Mouse (Mus musculus) limb, embryonic 10.5 days (tissue): ENCODE measurements around the gene Dnaic1. TPM values are rescaled to one million over a fixed set of nuclear protein-coding genes. Genes with fewer than 3 reads are reported as not detected.

Experiments
- DNase-seq: peaks from one replicate; pipeline ENCODE4 v3.0.0-alpha.2; 2017; ENCODE audit warnings: low spot score
- H3K27ac ChIP-seq: fragments of 300-500 bp; sonication (generic); 2 replicates; pipeline ENCODE4 v1.5.1; 2016; ENCODE audit warnings: mild to moderate bottlenecking
- H3K27me3 ChIP-seq: fragments of 300-500 bp; sonication (generic); 2 replicates; pipeline ENCODE4 v1.6.1; 2016; ENCODE audit warnings: low read depth, mild to moderate bottlenecking; ENCODE audit not compliant: poor library complexity, severe bottlenecking
- H3K36me3 ChIP-seq: fragments of 300-500 bp; sonication (generic); 2 replicates; pipeline ENCODE4 v1.6.1; 2016; ENCODE audit warnings: mild to moderate bottlenecking, moderate library complexity
- H3K4me1 ChIP-seq: fragments of 300-500 bp; sonication (generic); 2 replicates; pipeline ENCODE4 v1.6.1; 2016
- H3K4me3 ChIP-seq: fragments of 300-500 bp; sonication (generic); 2 replicates; pipeline ENCODE4 v1.5.1; 2016; ENCODE audit warnings: mild to moderate bottlenecking, moderate library complexity
- H3K9me3 ChIP-seq: fragments of 300-500 bp; sonication (generic); replicated peaks from 2 replicates; pipeline ENCODE4 v1.6.1; 2016; ENCODE audit warnings: mild to moderate bottlenecking
- WGBS: fragments of 180-500 bp; shearing (Covaris S2); methylation state at CpG from one replicate; pipeline ENCODE4 v1.1.7; 2016; 5-methylcytosine and 5-hydroxymethylcytosine counted together
- polyA plus RNA-seq: library from polyadenylated mRNA; unstranded; fragments of >200 nt; fragmentation: Nextera tagmentation; extraction: Ambion mirVana; gene quantifications from 2 replicates; pipeline ENCODE4 v1.2.1, GENCODE M21; 2016

The Dnaic1 gene
- polyA plus RNA-seq, 1 experiment from 2014 or later = 0.93 TPM

DNA sequence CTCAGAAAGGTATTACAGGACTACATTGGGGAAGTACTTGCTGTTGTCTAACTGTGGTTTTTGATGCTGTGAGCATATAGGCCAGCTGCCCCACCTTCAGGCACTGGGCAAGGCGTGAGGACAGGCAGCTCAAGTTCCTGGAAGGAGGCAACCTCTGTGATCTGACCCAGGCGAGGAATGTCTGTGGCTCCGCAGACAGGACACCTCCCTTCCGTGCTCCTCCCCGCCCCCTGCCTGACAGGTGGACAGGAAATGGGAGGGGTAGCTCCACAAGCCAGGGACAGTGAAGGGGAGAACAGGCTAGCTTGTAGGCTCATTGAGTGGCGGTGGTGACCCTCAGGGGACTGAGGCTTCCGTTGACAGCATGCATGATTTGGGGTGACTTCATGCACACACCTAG lies 95.0 kb downstream of the Dnaic1 start:
- H3K4me3 ChIP-seq = no peak overlapping the region
- no peak for DNase-seq
- peak overlapping the region; percentile 67; the same call in 1 of the 2 replicates for H3K27ac ChIP-seq
- peaks cover 10% of the 10 kb centered on the region; the same call in 1 of the 2 replicates for H3K36me3 ChIP-seq
- 9% methylated on average over 7 of the region's 7 CpGs for WGBS
- H3K9me3 ChIP-seq = no peaks in the 10 kb centered on the region
- peaks cover 72% of the 10 kb centered on the region for H3K4me1 ChIP-seq
- H3K27me3 ChIP-seq = peaks cover 97% of the 10 kb centered on the region

DNA sequence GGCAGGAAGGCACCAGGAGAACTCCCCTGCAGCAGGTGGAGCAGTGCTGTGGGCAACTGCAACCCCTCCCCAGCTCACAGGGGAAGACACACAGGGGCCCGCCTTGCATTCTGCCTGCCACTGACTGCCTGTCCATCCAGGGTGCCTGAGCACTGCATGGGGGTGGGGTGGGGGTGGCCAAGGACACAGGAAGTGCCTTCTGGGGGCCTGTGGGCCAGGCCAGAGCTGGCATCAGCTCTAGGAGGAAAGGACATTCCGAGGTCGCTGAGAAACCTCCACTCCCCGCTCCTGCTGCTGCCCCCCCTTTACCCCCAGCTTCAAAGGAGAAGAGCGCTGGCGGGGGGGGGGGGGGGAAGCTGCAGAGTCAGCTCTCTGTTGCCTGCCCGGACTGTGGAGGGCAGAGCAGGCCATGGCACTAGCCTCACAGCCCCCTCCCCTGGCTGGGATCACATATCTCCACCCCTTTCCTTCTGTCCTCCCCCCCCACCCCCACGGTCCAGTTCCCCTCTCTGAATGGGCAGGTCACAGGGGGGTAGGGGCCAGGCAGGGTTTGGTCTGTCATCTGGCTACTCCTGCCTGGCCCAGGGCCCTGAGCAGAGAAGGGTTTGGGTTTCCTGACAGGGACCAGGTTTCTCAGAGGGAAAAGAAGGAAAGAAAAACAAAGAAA lies 95.6 kb downstream of the Dnaic1 start:
- 5% methylated on average over 7 of the region's 8 CpGs for WGBS
- H3K27ac ChIP-seq = peak overlapping the region; percentile 67
- peaks cover 10% of the 10 kb centered on the region; the same call in 1 of the 2 replicates for H3K36me3 ChIP-seq
- peak overlapping the region; percentile 26; the same call in 1 of the 2 replicates for H3K4me3 ChIP-seq
- H3K4me1 ChIP-seq = peaks cover 69% of the 10 kb centered on the region
- H3K27me3 ChIP-seq = peaks cover 98% of the 10 kb centered on the region
- no peaks in the 10 kb centered on the region for H3K9me3 ChIP-seq
- no peak for DNase-seq

DNA sequence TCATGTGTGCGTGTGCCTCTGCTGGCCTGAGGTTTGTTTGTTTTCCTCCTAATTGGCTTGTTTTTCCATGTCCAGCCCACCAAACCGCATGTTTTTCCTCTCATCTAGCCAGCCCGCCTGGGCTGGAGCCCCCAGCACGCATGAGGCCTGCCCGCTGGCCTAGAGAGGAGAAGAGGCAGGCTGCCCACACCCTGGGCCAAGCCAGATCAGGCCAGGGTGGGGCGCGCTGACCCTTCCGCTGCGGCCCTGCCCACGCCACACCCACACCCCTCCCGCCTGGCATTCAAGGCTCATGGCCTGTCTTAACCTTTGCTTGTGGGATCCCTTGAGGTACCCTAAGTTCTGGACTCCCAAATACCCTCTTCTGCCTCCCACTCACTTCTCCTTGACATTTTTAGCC lies 97.1 kb downstream of the Dnaic1 start:
- 86% methylated on average over 11 of the region's 11 CpGs for WGBS
- peaks cover 18% of the 10 kb centered on the region for H3K36me3 ChIP-seq
- DNase-seq = no peak
- no peaks in the 10 kb centered on the region for H3K9me3 ChIP-seq
- H3K4me1 ChIP-seq = peaks cover 65% of the 10 kb centered on the region
- 0 out of 2 replicates have a peak overlapping the region, but pooled peaks have one; percentile 19 for H3K27ac ChIP-seq
- H3K4me3 ChIP-seq = no peak overlapping the region
- peaks cover 100% of the 10 kb centered on the region for H3K27me3 ChIP-seq

DNA sequence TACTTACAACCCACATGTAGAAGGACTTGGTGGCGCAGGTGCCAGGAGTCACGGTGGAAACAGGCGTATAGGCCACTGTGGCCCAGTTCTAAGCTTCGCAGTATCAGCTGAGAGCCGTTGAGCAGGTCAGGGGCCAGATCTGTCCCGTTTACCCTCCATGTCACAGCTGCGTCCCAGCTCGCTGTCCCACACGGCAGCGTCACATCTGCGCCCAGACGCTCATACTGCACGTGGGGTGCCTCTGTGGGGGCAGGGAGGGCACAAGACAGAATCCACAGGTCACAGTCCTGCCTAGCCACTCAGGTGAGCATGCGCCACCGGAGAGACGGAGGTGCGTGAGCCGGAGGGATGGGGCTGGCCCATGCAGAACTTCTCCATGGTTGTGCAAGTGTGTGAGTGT lies 101.3 kb downstream of the Dnaic1 start:
- Histone ChIP-seq H3K27me3 (peaks cover 100% of the 10 kb centered on the region), H3K9me3 (no peaks in the 10 kb centered on the region), H3K27ac (no peak overlapping the region), H3K36me3 (peaks cover 22% of the 10 kb centered on the region), H3K4me3 (no peak overlapping the region), H3K4me1 (peaks cover 43% of the 10 kb centered on the region)
- 84% methylated on average over 18 of the region's 18 CpGs for WGBS
- DNase-seq = no peak

DNA sequence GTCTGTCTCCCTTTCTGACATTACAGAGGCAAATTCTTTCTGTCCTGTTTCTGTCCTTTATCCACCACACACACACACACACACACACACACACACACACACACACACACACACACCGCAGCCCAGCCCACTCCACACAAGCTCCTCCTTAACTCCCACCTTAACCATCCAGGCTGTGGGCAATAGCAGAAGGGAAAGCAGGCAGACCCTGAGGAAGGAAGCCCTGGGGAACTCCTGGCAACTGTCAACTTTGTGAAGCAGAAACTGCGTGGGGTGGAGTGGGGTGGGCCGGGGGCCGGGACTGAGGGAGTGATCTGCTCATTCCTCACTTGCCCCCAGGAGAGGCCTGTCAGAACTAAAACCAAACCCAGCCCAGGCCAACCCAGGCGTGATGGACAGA lies 101.9 kb downstream of the Dnaic1 start:
- peaks cover 22% of the 10 kb centered on the region for H3K36me3 ChIP-seq
- H3K27ac ChIP-seq = no peak overlapping the region
- no peak for DNase-seq
- H3K9me3 ChIP-seq = no peaks in the 10 kb centered on the region
- peaks cover 100% of the 10 kb centered on the region for H3K27me3 ChIP-seq
- no peak overlapping the region for H3K4me3 ChIP-seq
- WGBS = 34% methylated on average over 5 of the region's 5 CpGs
- H3K4me1 ChIP-seq = peaks cover 43% of the 10 kb centered on the region

DNA sequence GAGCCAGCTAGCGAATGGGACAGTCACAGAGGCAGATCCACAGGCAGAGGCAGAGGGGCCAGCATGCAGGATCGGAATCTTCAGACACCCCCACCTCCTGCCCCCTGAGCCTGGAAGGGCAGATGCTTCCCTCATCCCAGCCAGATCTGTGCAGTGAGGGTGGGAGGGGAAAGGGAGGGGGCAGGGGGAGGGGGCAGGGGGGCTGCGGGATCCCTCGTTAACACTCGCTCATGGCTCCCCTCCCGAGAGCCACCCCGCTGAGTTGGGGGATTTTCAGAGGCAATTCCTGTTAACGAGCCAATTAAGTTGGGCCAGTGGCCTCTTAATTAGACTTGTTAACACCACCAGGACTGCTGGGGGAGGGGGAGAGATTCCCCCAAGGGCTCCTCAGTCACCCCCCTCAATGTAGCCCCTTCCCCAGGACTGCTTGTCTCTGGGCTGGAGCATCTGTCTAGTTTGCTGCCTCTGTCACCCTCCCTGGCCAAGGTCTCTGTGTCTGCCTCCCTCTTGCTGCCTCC lies 102.4 kb downstream of the Dnaic1 start:
- DNase-seq = peak; percentile 66
- under 1% methylated on average over 8 of the region's 8 CpGs for WGBS
- Histone ChIP-seq H3K36me3 (peaks cover 21% of the 10 kb centered on the region), H3K27me3 (peaks cover 100% of the 10 kb centered on the region), H3K9me3 (no peaks in the 10 kb centered on the region), H3K4me3 (0 out of 2 replicates have a peak overlapping the region, but pooled peaks have one; percentile 13), H3K4me1 (peaks cover 44% of the 10 kb centered on the region), H3K27ac (no peak overlapping the region)

DNA sequence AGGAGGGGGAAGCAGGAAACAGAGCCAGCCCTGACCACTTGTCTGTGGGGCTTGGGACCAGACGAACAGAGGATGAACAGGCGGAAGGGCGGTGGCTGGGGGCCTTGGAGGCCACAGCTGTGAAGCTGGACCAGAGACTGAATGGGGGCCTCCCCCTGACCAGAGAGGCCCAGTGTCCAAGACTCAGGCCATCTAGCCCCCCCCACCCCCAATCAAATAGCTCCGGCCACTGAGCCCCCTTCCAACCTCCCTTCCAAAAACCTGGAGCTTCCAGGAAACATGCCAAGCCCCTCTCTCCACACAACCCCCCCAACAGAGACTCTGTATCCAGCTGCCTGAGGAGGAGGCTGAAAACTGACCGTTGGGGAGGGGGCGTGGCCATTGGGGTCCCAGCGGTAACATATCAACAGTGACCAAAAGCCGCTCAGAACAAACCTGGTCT lies 103.0 kb downstream of the Dnaic1 start:
- 0 out of 2 replicates have a peak overlapping the region, but pooled peaks have one; percentile 13 for H3K4me3 ChIP-seq
- no peak overlapping the region for H3K27ac ChIP-seq
- H3K9me3 ChIP-seq = no peaks in the 10 kb centered on the region
- H3K36me3 ChIP-seq = peaks cover 22% of the 10 kb centered on the region
- H3K4me1 ChIP-seq = peaks cover 49% of the 10 kb centered on the region
- H3K27me3 ChIP-seq = peaks cover 100% of the 10 kb centered on the region
- DNase-seq = no peak
- 27% methylated on average over 8 of the region's 8 CpGs for WGBS

DNA sequence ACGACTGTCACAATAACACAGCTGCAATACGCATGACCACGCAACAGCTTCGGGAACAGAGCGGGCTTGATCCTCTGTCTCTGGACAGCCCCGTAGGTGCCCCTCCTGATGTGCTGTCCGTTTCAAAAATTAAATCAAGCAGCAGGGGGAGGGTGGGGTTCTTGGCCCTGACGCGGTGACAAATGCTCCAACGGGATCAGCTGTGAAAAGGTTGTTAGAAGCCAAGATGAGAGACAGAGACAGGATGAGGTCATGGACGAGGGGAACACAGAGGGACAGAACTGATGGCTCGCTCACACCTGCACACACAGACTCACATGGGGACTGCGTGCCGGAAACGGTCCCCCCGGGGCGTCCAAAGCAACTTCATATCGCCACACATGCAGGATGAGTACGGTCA lies 103.6 kb downstream of the Dnaic1 start:
- no peak overlapping the region for H3K4me3 ChIP-seq
- peaks cover 22% of the 10 kb centered on the region for H3K36me3 ChIP-seq
- peaks cover 52% of the 10 kb centered on the region for H3K4me1 ChIP-seq
- WGBS = 74% methylated on average over 19 of the region's 19 CpGs
- H3K9me3 ChIP-seq = no peaks in the 10 kb centered on the region
- DNase-seq = no peak
- H3K27me3 ChIP-seq = peaks cover 100% of the 10 kb centered on the region
- no peak overlapping the region for H3K27ac ChIP-seq

DNA sequence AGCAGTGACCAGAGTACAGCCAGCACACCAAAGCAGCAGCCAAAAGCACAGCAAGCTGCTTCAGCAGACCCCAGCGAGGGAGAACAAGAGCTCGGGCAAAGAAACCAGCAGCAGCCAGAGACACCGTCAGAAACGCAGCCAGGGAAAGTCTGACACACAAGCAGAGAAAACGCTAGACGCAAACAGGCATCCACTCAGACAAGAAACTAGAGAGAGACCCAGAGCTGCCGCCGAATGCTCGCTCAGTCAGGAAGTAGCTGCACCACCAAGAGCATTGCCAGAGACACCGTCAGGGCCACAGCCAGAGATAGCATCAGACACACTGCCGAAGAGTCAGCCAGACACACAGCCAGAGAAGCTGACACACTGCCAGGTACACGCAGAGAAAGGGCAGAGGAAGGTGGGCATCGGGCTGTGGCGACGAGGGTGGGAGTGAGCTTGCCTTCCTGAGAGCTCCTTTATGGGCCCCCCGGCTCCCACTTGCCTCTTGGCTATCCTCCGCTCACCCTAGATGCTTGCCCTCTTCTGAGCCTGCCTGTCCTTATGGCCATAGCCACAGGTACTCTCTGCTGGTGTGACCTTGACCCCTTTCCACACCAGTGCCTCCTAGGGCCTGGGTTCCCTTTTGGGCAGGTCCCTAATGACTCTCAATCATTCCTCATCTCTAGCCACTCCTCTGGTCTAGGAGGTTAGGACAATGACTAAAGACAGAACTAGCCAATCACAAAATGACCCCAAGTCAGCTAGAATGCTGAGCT lies 106.9 kb downstream of the Dnaic1 start:
- no peak for DNase-seq

DNA sequence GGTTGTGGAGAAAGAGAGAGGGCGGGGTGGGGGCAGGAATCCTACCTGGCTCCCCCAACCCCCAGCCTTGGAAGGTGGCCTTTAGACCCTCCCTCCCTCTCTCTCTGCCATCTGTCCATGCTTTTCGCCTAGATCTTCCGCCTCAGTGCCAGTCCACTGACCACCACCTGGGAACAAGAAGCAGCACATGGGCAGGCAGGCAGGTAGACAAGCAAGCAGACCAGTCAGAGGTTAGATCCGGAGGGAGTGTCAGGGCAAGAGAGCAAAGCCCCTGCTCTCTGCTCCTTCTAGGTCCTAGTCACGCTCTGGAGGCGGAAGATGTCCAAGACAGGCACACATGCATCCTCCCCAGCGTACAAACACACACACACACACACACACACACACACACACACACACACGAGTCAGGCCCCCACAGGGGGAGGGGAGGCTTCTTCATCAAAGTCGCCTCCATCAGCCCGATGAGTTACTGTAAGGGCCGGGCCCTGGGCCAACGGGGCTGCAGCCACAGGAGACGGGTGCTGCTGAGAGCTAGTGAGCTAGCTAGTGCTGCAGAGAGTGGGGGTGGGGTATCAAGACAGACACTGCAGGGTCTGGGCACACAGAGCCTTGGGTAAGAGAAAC lies 107.5 kb downstream of the Dnaic1 start:
- Histone ChIP-seq H3K4me1 (peaks cover 58% of the 10 kb centered on the region), H3K9me3 (no peaks in the 10 kb centered on the region), H3K36me3 (peaks cover 8% of the 10 kb centered on the region; the same call in 1 of the 2 replicates), H3K4me3 (no peak overlapping the region), H3K27me3 (peaks cover 99% of the 10 kb centered on the region), H3K27ac (peak overlapping the region; percentile 34)
- no peak for DNase-seq
- 48% methylated on average over 13 of the region's 13 CpGs for WGBS

More for the DNA sequence above, 106.9 kb downstream of the Dnaic1 start:
- H3K4me3 ChIP-seq = no peak overlapping the region
- 68% methylated on average over 17 of the region's 17 CpGs for WGBS
- peaks cover 8% of the 10 kb centered on the region; the same call in 1 of the 2 replicates for H3K36me3 ChIP-seq
- H3K27ac ChIP-seq = no peak overlapping the region
- peaks cover 61% of the 10 kb centered on the region for H3K4me1 ChIP-seq
- H3K27me3 ChIP-seq = peaks cover 100% of the 10 kb centered on the region
- H3K9me3 ChIP-seq = no peaks in the 10 kb centered on the region

DNA sequence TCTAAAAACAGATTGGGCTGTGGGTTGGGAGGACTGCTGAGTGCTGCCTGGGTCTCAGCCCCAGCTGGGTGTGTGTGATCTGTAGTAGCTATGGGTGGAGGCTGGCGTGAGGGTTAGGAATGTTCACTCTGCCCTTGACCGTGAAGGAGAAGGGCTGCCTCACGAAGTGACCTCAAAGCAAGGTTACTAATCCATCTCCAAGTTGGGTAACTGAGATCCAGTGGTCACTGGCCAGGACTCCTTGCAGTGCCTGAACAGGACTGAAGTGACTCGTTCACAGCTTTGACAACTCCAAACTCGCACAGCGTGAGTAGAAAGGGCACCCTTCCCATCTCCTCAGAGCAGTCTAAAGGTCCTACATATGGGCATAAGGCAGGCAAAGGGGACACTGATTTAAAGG lies 109.3 kb downstream of the Dnaic1 start:
- no peak for DNase-seq
- H3K4me1 ChIP-seq = peaks cover 52% of the 10 kb centered on the region
- peaks cover 8% of the 10 kb centered on the region; the same call in 1 of the 2 replicates for H3K36me3 ChIP-seq
- H3K27ac ChIP-seq = no peak overlapping the region
- 82% methylated on average over 6 of the region's 6 CpGs for WGBS
- H3K4me3 ChIP-seq = no peak overlapping the region
- H3K9me3 ChIP-seq = no peaks in the 10 kb centered on the region
- peaks cover 92% of the 10 kb centered on the region for H3K27me3 ChIP-seq

DNA sequence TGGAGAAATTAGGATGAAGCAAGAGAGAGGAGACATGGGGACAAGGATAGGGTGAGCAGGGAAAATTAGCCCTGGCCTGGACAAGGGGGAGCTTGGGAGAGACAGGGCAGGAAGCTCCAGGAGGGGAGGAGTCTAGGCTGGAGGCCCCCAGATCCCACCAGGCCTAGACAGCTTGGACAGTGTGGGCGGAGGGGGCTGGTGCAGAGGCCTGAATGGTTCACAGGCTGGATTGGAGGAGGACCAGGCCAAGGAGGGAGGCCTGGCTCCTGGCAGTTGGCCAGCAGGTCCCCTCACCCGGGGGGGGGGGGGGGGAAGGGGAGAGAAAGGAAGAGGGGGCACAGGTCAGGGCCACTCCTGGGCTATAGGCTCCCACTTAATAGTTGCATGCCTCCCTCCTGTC lies 109.7 kb downstream of the Dnaic1 start:
- 67% methylated on average over 1 of the region's 2 CpGs for WGBS
- Histone ChIP-seq H3K4me3 (no peak overlapping the region), H3K9me3 (no peaks in the 10 kb centered on the region), H3K27me3 (peaks cover 90% of the 10 kb centered on the region), H3K27ac (no peak overlapping the region), H3K36me3 (peaks cover 8% of the 10 kb centered on the region; the same call in 1 of the 2 replicates), H3K4me1 (peaks cover 56% of the 10 kb centered on the region)
- DNase-seq = no peak
